Mouse (Mus musculus) gastrocnemius, postnatal 10 days (tissue): Measurements from ENCODE around the gene Gm49388. TPM values are rescaled to one million over a fixed set of nuclear protein-coding genes. Genes with fewer than 3 reads are reported as not detected.
"Not testable (repeated sequence)": the region's sequence is repeated elsewhere in the genome, so short reads cannot be mapped to it uniquely, and the experiment has no call there.

ENCODE experiments used
- DNase-seq: peaks from one replicate; pipeline ENCODE4 v3.0.0; 2021; ENCODE audit warnings: mixed read lengths
- total RNA-seq, 2 experiments: library from RNA; stranded (reverse); gene quantifications; 2 replicates each; pipeline ENCODE4 v1.2.3; 2021

Gm49388 gene
- total RNA-seq, 2 experiments from 2014 or later, result 0.47 TPM; not detected in 1

- DNase-seq, result no peak
Measured at GRCm38 (mm10) chr7:127768346-127768996, 16.9 kb upstream of the Gm49388 start.

DNA sequence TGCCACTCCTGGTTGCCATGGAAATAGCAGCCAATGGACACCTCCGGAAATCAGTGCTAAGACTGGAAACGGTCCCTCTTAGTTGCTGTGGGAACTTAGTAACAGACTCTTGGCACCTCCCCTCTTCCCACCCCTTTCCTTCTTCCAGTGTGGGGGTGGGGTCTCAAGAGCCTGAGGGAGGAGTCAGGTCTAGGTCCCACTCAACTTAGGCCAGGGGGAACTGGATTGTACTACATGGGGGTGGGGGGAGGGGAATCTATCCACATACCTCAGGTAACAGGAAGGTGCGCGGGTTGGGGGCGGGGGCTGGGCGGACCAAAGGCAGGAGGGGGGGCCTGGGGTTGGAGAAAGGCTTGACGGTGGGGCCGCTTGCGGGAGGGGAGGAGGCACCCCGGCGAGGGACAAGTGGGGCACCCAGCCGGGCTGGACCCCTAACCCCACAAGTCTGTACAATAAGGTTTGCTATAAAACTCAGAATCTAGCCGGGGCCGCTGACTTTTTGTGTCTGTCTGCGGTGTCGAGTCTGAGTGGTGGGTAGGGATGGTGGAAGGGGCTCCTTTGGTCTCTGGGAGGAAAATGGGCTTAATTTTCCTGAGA lies 16.3 kb upstream of the Gm49388 start:
- peak; percentile 85 for DNase-seq

DNA sequence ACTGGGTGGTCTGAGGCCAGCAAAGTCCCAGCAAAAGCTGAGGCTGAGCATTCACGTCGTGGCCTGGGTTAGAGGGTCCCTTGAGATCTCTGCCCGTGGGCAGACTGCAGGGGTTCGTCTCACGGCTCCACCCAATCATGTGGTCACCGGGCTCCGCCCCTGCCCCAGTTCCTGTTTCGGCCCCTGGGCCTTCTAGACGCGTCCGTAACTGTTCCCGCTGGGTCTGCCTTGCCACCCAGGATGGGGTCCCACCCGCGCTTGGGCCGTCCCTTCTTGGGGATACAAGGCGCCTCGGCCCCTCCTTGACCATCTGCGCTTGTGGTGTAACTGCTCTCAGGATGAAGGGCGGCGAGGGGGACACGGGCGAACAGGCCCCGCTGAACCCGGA lies 15.8 kb upstream of the Gm49388 start, which contains the start of gene Orai3:
Gene Orai3 (plus strand): TSS at position 165 of the 388 bp plus-strand sequence.
- peak; percentile 82 for DNase-seq

- DNase-seq, result no peak
Measured at GRCm38 (mm10) chr7:127770039-127770905, 15.1 kb upstream of the Gm49388 start.

- no peak for DNase-seq
Measured at GRCm38 (mm10) chr7:127771262-127771661, 14.1 kb upstream of the Gm49388 start.

GRCm38 (mm10) chr7:127772080-127772479 lies 13.3 kb upstream of the Gm49388 start:
- DNase-seq, result no peak

- no peak for DNase-seq
Measured at GRCm38 (mm10) chr7:127772557-127772956, 12.9 kb upstream of the Gm49388 start.

- DNase-seq, result peak; percentile 70
Measured at GRCm38 (mm10) chr7:127773664-127774384, 11.6 kb upstream of the Gm49388 start.

- DNase-seq, result not testable (repeated sequence)
Measured at GRCm38 (mm10) chr7:127775837-127776236, 9.6 kb upstream of the Gm49388 start.

- DNase-seq, result peak; percentile 93
Measured at GRCm38 (mm10) chr7:127776426-127776825, 9.0 kb upstream of the Gm49388 start, which contains the start of gene Setd1a. Gene Setd1a (plus strand): TSS chr7:127776670.

GRCm38 (mm10) chr7:127776878-127777473 lies 8.4 kb upstream of the Gm49388 start:
- DNase-seq, result peak; percentile 97

DNA sequence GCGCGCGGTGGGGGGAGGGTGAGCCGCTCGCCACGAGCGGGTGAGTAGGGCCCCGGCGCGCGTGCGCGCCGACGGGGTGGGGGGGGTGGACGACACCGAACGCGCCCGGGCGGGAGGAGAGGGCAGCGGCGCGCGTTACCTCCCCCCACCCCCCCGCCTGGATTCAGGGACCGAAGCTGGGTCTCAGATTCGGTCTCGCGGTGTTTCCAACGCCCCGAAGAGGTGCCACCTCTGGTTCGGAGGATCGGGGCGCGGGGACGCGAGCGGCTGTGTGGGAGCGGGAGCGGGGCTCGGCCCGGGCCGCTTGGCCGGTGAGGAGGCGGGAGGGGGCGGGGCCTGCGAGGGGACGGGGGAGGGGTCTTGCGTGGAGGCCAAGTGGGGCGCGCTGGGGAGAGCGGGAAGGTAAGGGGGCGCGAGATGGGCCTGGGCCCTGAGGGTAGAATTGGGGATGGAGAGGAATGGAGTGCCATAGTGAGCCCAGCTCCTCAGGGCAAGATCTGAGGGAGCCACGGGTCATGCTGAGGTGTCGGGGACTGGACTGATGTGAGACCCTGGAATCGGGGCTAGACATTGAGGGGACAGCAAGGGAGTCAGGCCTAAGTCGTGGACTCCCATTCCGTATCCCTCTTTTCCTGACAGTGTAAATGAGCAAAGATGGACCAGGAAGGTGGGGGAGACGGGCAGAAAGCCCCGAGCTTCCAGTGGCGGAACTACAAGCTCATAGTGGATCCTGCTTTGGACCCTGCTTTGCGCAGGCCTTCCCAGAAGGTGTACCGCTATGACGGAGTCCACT lies 7.7 kb upstream of the Gm49388 start:
- DNase-seq, result peak; percentile 72

GRCm38 (mm10) chr7:127778350-127778749 lies 7.1 kb upstream of the Gm49388 start:
- DNase-seq, result no peak

GRCm38 (mm10) chr7:127797076-127797845 lies 11.9 kb downstream of the Gm49388 start:
- no peak for DNase-seq

GRCm38 (mm10) chr7:127798591-127798990 lies 13.2 kb downstream of the Gm49388 start:
- DNase-seq, result no peak

- no peak for DNase-seq
Measured at GRCm38 (mm10) chr7:127799211-127799610, 13.8 kb downstream of the Gm49388 start.

DNA sequence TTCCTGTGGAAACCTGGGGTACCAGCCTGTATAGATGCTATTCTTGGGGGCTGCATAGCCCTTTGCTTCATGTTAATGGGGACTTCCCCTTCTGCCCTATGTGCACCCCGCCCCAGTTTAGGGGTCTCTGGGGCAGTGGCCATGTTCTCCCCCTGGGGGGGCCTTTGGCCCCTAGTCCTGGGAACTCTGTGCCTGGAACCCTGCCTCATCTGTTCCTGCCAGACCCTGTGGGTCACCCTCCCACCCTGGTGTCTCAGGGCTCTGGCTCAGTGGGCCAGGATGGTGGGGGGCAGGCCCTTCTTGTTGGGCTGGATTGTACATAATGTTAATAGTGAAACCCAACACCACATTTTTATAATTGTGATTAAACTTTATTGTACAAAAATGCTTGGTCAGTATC lies 14.3 kb downstream of the Gm49388 start:
- no peak for DNase-seq

DNA sequence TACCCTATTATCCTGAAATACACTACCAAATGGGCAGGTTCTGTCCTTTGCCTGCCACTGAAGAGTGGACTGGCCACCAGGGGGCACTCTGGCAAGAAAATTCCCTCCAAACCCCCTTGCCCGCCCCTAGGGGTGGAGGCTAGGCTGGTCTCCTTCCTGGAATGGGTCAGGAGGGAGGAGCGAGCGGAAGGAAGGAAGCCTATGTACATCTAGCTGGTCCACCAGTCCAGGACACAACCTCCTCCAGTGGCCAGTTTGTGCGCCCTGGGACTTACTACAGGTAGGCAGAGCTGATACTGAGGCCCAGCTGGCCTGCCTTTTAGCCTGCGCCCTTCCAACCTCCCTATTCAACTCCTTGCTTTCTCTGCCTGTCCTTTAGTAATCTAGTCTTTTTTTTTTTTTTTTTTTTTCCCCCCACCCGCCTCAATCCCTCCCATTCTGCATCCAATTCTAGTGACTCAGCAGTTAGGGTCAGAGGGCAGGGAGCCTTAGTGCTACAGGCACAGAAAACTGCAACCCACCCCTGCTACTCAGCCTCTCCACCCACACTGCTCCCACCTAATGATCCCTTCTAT lies 15.1 kb downstream of the Gm49388 start, which contains the start of gene Hsd3b7:
Gene Hsd3b7 (plus strand): TSS at position 170 of the 575 bp plus-strand sequence.
- DNase-seq, result peak; percentile 96

DNA sequence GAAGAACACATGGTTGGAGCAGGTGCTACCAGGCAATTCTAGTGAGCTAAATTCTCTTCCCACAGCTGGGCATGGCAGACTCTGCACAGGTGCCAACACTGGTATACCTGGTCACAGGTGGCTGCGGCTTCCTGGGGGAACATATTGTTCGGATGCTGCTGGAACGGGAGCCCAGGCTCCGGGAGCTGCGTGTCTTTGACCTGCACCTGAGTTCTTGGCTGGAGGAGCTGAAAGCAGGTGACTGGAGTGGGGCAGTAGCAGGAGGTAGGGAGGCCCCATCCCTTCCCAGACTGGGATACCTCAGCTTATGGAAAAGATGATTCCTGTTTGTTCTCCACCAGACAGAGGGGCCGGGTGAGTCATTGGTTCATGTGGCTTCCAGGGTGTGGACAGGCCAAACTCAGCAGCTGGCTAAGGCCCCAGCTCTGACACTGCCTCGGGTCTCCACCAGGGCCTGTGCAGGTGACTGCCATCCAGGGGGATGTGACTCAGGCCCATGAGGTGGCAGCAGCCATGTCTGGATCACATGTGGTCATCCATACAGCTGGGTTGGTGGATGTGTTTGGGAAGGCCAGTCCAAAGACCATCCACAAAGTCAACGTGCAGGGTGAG lies 15.7 kb downstream of the Gm49388 start:
- DNase-seq, result no peak
